Mouse (Mus musculus) central nervous system, embryonic 18 days (tissue): ENCODE results near the gene Akap2. TPM values are rescaled to one million over a fixed set of nuclear protein-coding genes. Genes with fewer than 3 reads are reported as not detected.

Experiments
- polyA plus RNA-seq: library from polyadenylated mRNA; depleted of rRNA; stranded (reverse); fragments of >200 nt; gene quantifications from 2 replicates; pipeline ENCODE4 v1.2.3, GENCODE M21; 2012; rRNA removed

Akap2 gene
- 11.5 and 12.2 TPM in 2 replicates for polyA plus RNA-seq

DNA sequence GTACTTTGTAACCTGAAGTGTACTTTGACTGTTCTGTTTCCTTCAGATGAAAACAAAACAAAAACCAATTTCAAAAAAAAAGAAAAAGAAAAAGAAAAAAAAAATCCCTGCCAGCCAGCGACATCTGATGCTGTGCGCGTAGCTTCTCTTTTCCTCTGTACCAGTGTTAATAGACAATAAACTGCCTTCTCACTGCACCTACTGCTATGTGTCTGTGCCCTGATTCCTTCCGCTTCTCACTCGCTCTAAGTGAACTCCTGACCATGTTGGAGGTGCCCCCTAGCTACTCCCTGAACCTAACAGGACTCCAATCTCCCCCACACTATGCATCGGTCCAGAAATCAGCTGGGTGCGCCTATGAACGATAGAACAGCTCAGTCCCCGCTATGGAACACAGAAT, at the start of gene Akap2:
Gene Akap2, plus strand, starts transcription at position 304 of the 400 bp plus-strand sequence.

DNA sequence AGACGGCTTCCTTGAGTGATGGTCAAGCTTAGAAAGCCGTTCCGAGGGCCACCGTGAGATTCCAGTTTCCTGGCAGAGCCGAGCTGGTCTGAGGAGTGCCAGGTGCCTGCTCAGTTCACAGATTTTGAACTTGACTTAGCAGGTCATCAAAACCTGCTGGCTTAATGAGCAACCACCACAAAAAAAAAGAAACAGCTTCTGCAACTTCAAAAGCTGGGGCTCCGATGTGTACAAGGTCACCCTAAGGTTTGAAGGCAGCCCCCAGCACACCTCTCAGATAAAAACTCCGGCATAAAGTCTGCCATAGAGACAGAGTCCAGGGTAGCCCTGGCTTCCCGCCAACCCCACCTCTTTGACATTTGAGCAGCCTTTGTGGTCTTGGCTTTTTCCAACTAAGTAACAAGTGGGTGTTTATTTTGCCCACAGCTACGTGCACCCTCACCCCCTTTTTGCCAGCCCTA, 198.8 kb downstream of the Akap2 start, which contains the start of gene D630039A03Rik:
Gene D630039A03Rik, minus strand, starts transcription at position 97 of the 461 bp plus-strand sequence.

Other genes starting within 250 kb of the Akap2 start
- 2.2 TPM in 2 replicates for gene Pakap, start 149.5 kb upstream of the Akap2 start, polyA plus RNA-seq
- gene D630039A03Rik, start 198.6 kb downstream of the Akap2 start, polyA plus RNA-seq: 0.12 and 0.20 TPM in 2 replicates
- 254 and 264 TPM in 2 replicates for gene Txn1, start 238.8 kb downstream of the Akap2 start, polyA plus RNA-seq